Mouse (Mus musculus): ENCODE data around the gene Gtf2a2.
"Not testable (repeated sequence)": the region's sequence is repeated elsewhere in the genome, so short reads cannot be mapped to it uniquely, and the experiment has no call there.

Gtf2a2 gene

DNA sequence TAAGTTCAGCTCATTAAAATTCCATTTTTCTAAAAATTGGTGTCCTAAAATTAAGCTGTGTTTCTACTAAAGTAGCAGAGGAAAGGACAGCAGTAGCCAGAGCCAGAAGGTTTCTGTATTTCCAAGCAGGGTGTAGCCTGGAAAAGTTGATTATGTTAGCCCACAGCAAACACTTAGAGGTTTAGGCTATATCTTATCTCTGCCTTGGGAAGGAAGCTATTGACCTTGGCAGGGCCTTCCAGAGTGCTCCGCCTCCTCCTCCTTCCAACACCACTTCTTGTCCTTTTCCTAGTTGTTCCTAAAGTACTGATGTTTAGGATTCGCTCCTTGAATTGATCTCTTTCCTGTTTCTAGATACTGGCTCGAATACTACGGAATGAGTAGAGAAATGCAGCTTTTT is 9.7 kb downstream of the Gtf2a2 start:
- DNase-seq: no peak

DNA sequence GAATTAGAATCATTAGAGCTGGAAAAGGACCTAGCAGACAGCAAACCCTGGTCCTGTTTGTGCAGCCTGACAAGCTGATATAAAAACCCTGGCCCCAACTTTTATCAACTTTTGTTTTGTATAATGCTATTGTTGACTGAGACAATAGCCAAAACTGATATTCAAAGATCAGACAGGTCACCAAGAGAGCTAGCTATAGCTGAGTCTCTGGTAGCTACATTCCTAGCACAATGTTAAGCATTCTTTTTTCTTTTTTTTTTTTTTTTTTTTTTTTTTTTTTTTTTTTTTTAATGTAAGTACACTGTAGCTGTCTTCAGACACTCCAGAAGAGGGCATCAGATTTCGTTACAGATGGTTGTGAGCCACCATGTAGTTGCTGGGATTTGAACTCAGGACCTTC is 11.3 kb downstream of the Gtf2a2 start:
- DNase-seq: not testable (repeated sequence)

DNA sequence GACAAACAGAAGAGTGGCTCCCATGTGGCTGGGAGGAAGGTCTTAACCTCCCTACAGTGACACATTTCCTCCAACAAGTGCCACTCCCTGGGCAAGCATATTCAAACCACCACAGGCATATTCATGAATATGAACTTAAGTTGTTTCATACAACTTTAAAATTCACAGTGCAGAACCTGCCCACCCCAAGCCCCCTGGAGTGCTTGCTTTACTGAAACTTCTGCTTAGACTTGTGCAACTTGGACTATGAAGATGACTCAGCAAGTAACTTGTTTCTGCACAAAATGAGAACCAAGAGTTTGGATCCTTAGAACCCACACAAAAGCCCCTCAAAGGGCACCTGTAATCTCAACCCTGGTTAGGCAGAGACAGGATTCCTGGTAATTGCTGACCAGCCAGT is 12.3 kb downstream of the Gtf2a2 start:
- no peak for DNase-seq

DNA sequence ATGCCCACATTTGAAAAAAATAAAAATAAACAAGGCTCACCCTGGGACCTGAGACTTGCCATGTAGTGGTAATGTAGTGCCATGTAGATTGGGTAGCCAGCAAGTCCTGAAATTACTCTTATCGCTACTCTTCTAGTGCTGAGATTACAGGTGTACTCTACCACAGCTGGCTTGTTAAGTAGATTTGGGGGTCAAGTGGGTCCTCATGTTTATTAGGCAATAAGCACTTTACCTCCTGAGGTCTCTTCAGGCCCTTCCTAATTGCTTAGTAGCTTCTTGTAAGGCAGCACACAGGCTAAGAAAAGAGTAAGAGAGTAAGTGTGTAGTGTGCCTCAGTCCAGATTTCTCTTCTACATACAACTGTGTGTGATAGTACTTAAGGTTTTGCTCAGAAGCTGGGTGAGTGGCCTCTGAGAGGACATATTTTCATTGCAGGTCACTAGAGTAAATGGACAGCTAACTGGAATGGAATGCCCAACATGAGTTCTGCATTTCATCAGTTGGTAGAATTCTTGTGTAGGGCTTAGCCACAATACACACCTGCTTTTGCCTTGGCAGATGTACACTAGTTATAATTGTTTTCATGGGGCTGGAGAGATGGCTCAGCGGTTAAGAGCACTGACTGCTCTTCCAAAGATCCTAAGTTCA is 13.1 kb downstream of the Gtf2a2 start:
- no peak for DNase-seq

DNA sequence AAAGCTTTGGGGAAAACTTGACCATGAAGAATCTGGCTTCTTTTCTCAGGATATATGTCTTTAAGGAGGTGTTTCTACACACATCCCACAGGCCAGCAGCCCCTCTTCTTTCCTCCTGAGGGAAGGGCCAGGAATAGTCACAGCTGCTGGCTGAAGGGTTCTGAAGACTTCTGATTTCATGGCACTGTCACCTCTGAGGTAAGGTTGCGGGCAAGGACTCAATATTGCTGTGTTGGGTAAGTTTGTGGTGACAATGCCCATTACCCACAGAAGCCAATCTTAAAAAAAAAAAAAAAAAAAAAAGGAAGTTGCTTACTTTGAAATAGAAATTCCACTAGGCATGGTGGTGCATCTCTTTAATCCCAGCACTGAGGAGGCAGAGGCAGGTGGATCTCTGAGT is 19.8 kb downstream of the Gtf2a2 start:
- no peak for DNase-seq

DNA sequence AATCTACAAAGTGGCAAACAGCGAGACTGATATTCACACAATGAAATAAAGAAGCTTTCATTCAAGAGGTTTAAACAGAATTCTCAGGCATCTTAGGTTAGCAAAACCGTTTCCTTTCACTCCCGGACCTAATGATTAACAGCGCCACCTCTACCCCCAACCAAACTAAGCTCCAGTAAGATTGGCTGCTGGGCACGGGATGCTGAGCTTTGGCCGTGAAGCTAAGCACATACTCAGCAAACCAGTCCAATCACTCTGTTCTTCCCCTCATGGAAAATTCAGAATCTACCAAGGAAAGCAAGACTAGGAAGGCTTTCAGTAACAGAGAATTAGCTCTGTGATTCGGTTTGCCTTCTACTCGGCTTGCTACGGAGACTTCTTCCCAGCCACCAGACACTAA is 20.7 kb downstream of the Gtf2a2 start:
- no peak for DNase-seq

- DNase-seq: no peak
Observed at GRCm38 (mm10) chr9:70034702-70035101, 22.4 kb downstream of the Gtf2a2 start.

DNA sequence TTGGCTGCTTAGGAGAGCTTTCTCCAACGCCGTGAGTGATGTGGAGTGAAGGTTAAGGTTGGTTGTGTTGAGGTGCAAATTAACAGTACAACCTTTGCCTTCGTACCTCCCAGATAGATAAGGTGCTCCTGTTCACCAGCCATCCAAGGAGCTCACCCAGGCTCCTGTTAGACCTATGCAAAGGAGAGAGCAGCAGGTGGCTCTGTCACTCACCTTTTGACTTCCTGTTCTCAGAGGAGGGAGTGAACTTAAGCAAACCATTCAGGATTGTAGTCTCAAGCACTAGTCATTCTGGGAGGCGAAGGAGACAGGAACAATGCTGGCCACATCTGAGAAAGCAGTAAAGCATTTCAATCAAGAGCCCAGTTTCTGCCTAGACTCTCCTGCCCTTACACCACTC is 24.3 kb downstream of the Gtf2a2 start:
- no peak for DNase-seq

DNA sequence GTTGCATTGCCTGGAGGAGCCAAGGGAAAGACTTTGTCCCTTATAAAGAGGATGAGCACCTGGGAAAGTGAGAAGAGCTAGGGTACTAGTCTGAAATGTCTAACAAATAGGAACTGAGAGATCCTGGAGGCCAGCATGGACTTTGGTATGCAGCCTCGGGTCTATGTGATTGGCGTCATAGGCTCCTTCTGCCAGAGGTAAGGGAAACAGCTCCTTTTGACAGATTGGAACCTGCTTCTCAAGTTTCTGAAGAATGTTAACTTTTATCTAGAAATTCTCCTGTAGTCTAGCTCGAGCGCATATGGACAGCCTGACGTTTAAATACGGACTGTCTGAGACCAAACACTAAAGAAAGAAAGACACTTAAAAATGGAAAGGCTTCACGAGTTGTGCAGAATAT is 25.6 kb downstream of the Gtf2a2 start, which contains the start of gene Gcnt3:
TSS of gene Gcnt3 (minus strand) at position 101 of the 400 bp plus-strand sequence.
- no peak for DNase-seq

- no peak for DNase-seq
Observed at GRCm38 (mm10) chr9:70039597-70040385, 27.4 kb downstream of the Gtf2a2 start.

- DNase-seq: no peak
Observed at GRCm38 (mm10) chr9:70040570-70040969, 28.2 kb downstream of the Gtf2a2 start.

- DNase-seq: no peak
Observed at GRCm38 (mm10) chr9:70042137-70042536, 29.8 kb downstream of the Gtf2a2 start.

GRCm38 (mm10) chr9:70042935-70043334 is 30.6 kb downstream of the Gtf2a2 start:
- no peak for DNase-seq

DNA sequence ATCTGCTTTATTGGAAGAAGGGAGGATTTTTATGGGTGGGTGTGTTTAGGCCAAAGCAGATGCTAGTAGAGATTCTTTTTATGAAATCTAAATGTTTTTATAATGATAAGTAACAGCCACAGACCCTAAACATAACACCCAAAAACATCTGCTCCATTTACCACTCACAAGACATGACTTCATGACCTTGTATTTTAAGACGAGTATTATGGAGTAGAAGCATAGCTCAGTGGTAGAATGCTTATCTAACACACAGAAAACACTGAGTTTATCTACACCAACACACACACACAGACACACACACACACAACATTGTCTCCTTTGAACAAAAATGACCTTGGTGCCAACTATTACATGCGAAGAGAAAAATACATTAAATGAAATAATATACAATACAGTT is 32.5 kb downstream of the Gtf2a2 start:
- DNase-seq: no peak

DNA sequence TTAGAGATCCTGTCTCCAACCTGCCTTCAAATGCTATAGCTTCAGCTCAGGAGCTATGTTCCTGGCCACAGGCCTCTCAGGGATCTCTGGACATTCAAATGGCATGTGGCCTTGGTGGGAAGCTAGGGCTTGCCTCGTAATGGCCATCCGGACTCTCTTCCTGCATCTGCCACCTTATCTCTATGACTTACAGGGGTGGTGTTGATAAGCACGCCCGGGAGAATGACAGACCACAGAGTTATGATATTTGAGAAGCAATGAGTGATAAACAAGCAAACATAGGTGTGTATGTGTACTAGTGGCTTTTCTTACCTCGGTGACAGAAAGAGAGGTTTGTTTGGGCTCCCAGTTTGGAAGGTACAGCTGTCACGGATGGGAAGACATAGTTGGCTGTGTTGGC is 33.9 kb downstream of the Gtf2a2 start:
- DNase-seq: no peak

DNA sequence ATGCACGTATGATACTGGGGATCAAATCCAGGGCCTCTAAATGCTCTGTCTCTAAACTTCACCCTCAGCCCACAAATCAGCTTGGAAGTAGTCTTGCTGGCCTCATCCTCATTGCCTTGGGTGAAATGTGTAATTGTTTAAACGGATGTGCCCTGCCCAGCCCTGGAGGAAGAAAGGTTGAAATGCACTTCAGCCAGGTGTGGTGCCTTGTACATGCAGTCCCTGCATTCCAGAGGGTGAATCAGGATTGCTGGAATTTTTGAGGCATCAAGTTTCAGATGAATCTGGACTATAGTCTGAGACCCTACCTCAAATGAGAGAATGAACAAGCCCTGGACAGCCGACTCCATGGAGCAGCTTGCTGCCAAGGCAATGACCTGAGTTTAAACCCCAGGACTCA is 35.5 kb downstream of the Gtf2a2 start:
- DNase-seq: peak; percentile 20

- DNase-seq: no peak
Observed at GRCm38 (mm10) chr9:70048280-70048679, 35.9 kb downstream of the Gtf2a2 start.

DNA sequence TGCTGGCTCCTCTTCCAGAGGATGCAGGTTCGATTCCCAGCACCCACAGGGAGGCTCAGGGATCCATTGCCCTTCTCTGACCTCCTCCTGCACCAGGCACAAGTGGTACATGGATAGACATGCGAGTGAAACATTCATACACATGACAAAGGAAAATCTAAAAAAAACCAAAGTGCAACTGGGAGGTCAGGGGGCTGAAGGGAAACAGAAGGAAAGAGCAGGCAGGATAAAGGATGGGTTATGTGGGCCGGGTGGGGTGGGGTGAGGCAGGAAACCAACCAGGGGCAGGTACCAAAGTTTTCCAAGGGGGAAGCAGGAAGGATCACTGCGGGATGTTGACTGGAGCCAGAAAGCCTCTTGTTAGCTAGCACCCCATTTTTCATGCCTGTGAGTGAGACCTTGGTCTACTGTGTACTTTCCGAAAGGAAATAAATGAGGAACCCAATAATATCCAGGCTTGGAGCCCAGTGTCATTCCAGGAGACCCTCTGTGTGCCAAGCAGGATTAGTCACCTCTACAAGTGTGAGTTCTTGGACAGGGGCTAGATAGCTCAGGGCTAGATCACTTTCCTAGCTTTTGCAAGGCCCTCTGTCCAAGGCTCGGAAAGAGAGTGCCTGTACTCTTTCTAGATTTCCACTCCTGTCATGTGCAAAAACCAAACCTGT is 36.5 kb downstream of the Gtf2a2 start:
- no peak for DNase-seq

- DNase-seq: peak; percentile 39
Observed at GRCm38 (mm10) chr9:70049416-70049783, 37.0 kb downstream of the Gtf2a2 start.

DNA sequence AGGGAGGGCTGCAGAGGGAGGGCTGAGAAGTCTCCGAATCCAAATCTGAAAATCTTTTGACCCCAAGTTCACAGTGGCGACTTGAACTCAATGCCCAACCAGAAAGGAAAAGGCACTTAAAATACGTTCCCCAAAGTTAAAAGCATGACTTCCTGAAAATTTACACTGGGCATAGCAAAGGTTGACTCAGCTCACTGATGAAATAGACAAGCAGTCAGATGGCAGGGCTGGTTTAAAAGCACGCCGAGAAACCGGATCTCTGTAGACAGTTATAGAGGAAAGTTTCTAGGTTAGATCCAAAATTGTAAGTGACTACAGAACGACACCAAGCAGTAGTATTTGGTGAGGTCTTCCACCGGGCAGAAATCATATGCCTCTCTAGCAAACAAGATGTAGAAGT is 37.5 kb downstream of the Gtf2a2 start:
- no peak for DNase-seq

GRCm38 (mm10) chr9:70052730-70053129 is 40.4 kb downstream of the Gtf2a2 start:
- no peak for DNase-seq

DNA sequence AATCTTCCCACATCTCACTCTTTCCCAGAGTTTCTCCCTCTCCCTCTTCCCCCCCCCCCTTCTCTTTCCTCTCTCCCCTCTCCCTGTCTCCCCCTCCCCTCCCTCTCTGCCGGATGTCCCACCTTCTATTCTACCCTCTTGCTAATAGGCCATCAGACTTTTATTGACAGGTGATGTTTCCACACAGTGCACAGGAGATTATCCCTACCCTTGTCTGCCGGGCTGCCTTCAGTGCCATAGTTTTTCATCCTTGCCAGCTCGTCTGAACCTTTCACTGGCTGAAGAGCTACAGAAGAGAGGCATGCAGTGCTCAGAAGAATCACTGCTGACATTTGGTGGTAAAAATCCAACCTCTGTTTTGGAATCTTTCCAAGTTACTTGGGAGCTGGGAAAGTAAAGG is 41.1 kb downstream of the Gtf2a2 start:
- DNase-seq: no peak

DNA sequence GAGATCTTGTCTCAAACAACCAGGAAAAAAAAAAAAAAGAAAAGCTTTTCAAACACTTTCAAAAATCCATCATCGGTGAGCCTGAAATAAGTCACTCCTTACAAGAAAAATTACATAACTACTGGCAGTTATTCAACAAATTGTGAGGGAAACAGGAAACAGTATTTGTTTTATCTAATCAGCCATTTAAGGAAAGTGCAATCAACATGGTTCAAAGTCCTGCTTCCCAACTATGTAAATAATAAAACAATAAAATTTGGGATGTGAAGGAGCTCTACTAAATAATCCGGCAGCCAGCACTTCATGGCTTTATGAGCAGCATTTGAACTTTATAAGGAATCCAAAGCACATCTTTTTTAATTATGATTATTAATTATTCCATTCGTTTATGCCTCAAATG is 49.7 kb downstream of the Gtf2a2 start:
- DNase-seq: no peak

- DNase-seq: no peak
Observed at GRCm38 (mm10) chr9:70067497-70067896, 55.1 kb downstream of the Gtf2a2 start.

Data from embryo, embryonic 11 days (tissue).